Mouse (Mus musculus): ENCODE data around the gene Mrgprf.

Mrgprf gene

DNA sequence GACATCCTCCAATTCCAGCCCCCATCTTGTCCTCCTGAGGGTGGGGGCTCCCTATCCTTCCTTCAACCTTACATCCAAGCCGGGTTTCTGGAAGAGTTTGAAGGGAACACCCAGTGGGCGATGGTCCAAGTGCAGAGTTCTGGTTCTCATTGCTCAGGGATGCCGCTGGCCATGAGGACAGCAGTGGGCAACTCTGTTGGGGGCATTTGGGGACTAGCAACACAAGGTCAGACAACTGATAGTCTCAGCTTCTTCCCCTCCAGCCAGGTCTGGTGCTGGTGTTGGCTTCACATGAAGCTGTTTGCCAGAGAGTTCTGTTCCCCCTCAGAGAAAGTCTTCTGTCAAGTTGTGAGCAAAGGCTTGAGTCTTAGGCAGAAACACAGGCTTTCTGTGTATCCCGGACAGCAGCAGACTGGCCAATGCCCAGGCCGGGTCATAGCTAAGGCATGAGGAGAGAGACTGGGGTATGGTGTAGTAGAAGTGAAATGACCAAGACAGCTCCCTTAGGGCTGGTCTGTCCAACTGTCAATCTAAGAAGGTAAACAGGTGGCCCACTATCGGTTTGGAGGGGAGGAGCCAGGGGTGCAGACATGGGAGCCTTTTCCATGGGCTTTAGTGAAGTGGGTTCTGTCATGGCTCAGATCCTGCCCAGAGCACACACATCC lies 845 bp downstream of the Mrgprf start:
- DNase-seq, result no peak

DNA sequence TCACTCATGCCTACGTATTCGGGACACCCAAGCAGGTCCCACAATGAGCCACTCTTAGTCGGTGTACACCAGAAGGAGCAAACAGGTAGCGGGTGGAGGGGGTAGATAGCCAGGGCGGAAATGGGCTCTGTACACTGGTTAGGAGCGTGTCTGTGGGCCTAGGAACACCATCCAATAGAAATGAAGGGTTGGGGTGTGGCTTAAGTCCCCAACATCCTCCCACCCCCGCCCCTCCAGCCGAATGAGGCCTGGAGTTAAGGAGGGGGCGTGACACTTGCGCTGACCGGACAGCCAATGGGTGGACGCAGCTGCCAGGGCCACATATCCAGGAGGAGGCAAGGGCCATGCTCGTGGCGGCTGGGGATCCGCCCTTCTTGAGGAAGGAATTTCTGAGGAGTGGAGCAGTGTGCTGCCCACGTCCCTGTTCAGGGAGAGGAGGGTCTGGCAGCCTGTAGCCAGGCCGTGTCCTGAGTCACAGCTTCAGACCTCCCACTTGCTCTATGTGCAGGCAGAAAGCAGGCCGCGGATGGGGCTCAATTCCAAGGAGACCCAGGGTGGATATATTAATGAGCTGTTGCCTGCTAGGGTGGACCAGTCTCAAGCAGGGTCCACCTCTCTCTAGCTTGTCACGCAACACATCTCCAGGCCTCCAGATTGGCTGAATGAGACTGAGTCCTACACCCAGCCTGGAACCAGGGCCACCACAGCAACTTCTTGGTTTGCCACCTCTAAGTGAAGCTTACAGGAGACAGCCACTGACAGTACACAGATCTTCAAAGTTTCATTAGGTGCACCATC lies 2.1 kb downstream of the Mrgprf start:
- no peak for DNase-seq

DNA sequence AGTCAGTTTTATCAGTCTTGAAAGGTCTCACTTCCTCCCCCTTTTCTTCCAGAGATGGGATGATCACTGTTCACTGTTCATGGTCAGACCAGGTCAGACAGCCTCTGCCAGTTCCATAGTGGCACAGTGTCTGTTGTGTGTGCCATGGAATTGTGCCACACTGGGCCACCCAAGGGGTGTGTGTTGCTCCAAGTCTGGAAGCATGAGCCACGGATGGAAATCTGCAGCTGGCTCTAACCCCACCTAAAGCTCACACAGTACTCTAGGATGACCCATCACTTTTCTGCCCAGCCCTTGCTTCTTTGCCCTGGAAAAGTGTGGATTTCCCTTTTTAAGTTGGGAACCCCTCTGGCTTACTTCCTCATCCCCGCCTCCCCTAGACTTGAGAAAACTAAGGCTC lies 3.5 kb downstream of the Mrgprf start:
- DNase-seq, result no peak

DNA sequence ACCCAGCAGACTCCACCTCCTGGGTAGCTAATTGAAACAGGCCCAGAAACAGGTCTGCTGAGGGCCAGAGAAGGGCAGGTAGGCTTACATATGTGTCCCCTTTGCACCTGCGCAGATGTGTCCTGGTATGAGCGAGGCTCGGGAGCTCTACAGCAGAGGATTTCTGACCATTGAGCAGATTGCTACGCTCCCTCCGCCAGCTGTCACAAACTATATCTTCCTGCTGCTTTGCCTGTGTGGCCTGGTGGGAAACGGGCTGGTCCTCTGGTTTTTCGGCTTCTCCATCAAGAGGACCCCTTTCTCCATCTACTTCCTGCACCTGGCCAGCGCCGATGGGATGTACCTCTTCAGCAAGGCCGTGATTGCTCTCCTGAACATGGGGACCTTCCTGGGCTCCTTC lies 7.0 kb downstream of the Mrgprf start:
- DNase-seq, result no peak

DNA sequence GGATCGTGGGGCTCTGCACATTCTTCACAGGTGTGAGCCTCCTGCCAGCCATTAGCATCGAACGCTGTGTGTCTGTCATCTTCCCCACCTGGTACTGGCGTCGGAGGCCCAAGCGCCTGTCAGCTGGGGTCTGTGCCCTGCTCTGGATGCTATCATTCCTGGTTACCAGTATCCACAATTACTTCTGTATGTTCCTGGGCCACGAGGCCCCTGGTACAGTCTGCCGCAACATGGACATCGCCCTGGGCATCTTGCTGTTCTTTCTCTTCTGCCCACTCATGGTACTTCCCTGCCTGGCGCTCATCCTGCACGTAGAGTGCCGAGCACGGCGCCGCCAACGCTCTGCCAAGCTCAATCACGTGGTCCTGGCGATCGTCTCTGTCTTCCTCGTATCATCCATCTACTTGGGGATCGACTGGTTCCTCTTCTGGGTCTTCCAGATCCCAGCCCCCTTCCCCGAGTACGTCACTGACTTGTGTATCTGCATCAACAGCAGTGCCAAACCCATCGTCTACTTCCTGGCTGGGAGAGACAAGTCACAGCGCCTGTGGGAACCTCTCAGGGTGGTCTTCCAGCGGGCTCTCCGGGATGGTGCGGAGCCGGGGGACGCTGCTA lies 7.5 kb downstream of the Mrgprf start:
- DNase-seq, result peak; percentile 33

DNA sequence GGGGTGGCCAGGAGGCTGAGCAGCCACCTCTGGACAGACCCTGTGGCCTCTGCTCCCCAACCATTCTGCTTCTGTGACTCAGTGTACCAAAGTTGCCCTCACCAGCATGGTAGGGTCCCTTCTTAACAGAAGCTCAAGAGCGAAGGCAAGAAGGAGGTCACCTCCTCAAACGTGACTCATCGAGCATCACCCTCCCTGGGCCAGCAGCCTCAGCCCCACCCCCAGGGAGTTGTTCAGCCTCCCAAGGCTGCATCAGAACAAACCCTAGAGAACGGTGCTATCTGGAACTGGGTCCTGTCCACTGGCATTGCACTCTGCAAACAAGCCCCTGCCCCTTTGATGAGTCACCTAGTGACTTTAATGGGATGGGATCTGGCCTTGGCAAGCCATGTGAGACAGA lies 8.2 kb downstream of the Mrgprf start:
- no peak for DNase-seq

DNA sequence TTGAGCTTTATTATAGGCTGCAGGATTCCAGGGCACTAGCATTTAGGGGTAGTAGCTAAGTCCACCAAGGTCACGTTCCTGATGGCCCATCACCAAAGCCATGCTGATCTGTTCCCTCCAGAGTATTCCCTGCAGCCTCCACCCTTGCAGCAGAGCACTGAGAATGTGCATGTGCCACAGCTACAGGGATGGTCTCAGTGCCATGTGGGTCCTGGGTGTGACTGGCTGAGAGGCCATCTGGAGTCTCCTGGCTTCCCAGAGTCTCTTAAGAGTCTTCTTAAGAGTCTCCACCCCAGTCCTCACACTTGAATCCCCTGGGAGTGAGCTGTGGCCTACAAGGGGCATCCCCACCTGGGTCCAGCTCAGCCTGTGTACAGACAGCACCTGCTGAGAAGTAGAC lies 9.2 kb downstream of the Mrgprf start:
- no peak for DNase-seq

DNA sequence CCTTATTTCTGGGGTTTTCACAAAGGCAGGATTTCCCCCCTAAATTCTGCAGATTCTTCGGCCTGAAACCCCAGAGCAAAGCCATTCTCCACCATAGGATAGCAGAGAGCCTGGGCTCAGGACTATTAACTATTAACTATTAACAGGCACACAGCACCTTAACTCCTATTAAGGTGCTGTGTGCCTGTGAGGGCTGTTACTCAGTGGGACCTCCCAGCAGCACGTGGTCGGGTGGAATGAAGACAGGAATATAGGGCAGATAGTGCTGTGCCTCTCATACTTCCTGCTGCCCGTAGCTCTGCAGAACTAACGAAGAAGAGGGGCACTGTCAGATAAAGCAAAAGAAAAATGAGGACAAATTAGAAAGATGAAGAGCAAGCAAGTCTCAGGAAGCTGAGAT lies 9.9 kb downstream of the Mrgprf start:
- no peak for DNase-seq

DNA sequence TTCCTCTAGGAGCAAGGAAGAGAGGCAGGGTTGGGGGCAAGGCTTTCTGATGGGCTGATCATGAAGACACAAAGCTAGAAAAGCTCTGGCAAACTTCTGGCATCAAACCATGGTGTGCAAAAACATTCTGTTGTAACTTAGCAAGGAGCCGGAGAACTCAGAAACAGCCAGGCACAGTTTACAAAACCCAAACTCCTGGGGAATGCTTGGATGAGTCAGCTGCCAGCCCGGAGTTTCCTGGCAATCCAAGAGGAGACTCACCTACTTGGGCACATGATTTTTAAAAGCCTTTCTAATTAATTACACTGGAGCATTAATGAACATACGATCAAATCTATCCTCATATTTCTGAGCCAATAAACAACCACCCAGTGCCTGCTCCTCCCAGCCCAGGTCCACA lies 11.5 kb downstream of the Mrgprf start:
- no peak for DNase-seq

DNA sequence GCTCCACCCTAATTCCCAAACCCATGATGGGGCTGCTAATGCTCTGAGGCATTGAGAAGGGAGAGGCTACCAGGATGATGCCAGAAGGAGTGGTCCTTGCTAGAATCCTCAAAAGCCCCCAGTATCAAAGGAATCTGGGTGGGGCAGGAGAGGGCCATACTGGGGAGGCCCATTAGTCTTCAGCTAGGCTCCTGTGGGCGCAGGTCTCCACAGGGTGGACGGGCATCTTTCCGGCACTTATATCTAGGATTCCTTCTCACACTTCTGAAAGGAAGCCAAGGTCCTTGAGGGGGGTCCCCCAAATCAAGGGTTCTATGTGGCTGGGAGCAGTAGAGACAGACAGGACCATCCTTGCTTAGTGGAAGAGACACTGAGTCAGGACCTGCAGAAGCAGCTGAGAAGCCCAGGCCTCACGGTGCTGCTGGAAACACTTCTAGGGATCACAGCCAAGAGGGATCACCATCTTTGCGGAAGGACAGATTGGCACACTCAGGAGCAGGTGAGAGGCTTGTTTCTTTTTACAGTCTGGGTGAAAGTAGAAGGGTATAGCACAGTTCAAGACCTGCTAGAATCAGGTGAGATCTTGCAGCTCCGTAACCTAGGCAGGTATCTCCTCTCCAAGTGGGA lies 14.3 kb downstream of the Mrgprf start, which contains the start of gene Mrgprd:
TSS of gene Mrgprd (plus strand) at position 51 of the 627 bp plus-strand sequence.
- no peak for DNase-seq

DNA sequence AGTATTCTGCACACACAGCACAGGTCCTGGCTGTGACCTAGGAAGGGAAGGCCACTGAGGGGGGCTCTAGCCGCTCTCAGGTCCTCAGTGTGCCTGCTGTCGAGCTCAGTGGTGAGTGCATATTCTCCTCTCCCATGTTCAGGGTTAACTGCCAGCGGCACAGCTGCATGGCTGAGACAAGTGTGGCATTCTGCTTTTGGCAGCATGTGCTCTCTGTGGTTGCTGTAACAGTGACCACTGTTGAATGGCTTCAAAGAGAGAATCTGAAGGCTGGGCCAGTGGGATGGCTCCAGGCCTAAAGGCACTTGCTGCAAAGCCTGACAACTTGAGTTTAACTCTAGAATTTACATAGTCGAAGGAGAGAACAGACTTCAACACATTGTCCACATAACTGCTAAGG lies 16.9 kb downstream of the Mrgprf start:
- peak; percentile 72 for DNase-seq

DNA sequence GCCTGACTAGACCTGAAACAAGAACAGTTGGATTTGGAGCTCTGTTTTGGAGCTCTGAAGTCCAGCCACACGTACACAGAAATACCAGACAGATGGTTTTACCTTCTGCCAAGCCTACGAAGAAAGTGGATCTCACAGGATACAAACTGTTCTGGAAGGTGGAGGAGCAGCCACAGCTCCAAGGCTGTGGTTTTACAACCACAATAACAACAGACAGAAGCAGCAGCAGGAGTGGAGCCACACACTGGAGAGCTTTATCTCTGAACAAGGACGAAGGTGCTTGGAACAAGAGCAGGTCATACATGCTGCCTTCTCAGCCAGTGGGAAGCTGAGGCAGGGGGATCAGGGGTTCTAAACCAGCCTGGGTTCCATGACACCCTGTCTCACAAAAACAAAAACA lies 18.9 kb downstream of the Mrgprf start:
- DNase-seq, result peak; percentile 62

DNA sequence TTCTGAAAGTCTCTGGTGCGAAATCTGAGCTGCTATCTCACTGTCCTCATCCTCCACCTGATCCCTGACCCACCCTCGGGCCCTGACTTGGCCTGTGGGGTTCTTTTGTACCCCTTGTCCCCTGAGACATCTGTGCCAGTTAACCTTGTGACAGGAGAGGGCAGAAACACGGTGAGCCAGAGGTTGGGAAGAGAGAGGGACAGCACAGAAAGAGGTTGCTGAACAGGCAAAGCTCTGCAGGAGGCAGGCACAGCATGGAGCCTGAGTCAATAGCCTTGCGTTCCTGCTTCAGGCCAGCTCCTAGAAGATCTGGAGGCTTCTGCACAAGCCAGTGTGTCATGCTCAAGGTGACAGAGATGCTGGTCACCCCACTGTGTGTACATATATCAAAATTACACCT lies 23.0 kb downstream of the Mrgprf start:
- no peak for DNase-seq

DNA sequence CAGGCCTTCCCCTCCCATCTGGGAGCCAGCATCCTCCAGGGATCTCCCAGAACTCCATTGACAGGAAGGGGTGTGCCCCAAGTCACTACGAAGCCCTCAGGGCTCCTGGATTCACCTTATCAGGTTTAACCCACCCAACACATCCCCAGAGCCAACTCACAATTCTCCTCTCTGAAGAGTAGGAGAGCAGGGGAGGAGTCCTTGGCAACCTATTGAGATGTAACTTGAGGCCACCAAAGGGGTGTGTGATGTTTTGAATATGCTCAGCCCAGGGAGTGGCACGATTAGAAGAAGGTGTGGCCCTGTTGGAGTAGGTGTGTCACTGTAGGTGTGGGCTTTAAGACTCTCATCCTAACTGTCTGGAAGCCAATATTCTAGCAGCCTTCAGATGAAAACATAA lies 25.1 kb downstream of the Mrgprf start:
- no peak for DNase-seq

DNA sequence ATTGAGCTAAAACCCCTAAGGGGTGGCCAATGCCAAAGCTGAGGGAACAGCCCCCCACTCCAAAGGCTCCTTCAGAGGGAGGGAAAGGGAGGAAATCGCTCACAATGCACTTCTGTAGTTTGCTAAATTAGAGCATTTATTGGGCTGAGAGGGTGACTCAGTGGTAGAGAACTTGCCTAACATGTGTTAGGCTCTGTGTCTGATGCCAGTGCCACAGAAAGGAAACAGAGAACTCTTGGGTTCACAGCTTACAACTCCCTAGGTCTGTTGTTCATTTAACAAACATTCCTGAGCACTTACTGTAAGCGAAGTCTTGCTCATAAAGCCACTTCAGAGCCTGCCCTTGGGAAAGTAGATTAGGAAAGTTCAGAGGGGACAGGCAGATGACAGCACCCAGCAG lies 29.4 kb downstream of the Mrgprf start:
- no peak for DNase-seq

DNA sequence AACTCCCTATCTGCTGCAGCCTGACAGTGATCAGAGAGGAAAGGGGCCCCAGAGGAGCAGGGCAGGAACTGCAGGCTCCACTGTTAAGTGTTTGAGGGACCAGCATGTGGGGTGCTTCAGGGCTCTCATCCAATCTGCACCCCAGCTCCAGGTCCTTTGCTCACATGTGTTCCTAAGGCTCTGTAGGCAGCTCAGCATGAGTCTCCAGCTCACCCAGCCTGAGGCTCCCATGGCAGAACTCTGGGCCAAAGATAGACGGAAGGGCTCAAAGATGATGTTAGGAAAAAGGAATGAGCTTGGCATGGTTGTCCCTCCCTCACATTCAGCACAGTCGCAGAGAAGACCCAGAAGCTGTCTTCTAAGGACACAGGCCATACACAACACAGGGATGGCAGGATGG lies 30.0 kb downstream of the Mrgprf start:
- DNase-seq, result no peak

DNA sequence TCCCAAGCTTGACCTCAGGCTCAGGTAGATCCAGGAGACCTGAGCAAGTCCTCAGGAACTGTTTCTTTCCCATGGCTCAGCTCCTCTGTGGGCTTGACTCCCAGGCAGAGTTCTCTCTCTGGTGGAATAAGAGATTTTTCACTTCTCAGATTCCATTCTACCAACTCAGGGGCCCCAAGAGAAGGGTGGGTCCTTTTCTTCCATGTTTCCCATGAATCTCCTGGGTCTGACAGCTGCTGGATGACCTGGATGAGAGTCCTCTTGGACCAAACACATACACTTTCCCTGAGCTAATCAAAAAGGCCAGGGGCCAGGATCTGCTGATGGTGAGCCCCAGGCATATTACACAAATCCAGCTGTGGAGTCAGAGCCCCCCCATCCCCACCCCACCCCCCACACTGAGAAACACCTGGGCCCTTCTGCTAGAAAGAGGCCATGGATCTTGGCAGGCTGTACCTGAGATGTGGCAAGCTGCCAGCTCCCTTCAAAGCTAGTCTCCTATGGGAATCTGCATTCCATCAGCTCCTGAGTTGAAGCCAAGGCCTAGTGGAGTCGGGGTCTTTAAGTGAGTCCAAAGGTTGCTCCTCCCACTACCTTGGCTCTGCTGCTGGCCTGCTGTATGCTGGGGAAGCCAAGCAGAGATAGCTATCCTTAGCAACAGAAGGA lies 31.9 kb downstream of the Mrgprf start:
- no peak for DNase-seq

DNA sequence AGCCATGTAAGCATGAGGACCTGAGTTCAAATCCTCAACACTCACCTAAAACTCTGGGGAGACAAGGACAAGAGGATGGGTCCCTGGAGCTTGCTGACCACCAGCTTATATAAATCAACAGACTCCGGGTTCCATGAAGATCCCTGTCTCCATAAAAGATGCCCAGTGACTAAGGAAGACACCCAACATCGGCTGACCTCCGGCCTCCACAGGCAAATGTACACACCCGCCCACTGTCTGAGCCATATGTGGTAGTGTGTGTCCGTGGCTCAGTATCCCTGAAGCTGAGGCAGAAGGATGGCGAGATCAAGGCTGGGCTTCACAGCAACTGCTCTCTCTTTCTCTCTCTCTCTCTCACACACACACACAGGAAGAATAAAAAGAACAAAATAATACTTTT lies 33.3 kb downstream of the Mrgprf start:
- no peak for DNase-seq

DNA sequence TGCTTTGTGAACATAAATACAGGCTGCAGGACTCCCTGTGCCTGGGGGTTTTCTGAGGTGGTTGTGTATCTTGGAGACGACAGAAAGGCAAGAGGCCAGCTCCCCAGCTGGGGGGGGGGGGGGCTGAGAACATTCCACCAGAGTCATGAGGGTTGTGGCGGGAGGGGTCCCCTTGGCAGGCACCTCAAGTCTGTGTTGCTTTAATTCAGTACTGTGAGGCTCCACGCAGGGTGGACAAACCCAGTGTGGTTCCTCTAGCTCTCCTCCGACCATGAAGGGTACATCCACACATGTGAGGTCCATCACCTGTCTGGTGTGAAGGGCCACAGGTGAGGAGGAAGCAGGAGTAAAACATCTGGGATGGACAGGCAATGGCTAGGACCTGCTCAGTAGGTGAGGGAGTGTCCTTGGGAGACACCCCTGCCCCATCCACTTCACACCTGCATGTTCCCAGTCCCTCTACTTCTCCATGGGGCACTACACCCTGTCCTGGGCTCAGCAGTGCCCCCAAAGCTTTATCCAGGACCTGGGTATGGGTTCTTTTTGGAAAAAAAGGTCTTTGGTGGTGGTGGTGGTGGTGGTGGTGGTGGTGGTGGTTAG lies 33.9 kb downstream of the Mrgprf start:
- DNase-seq, result no peak

DNA sequence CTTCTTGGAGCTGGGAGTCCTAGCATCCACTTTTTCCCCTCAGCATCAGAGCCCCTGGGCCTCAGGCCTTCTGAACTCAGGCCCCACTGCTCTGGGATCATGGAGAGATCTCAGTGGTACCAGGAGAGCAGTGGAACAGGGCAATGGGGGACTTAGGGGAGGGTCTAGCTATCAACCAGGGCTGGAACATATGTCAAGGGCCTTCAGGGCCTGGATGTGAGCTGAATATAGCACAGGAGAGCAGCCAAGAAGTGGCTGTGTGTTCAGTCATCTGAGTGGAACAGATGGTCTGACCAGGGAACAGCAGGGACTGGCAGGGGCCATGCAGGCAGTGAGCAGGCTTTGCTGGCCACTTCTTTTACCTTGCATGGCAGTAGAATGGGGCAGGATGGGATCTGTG lies 34.6 kb downstream of the Mrgprf start:
- no peak for DNase-seq

DNA sequence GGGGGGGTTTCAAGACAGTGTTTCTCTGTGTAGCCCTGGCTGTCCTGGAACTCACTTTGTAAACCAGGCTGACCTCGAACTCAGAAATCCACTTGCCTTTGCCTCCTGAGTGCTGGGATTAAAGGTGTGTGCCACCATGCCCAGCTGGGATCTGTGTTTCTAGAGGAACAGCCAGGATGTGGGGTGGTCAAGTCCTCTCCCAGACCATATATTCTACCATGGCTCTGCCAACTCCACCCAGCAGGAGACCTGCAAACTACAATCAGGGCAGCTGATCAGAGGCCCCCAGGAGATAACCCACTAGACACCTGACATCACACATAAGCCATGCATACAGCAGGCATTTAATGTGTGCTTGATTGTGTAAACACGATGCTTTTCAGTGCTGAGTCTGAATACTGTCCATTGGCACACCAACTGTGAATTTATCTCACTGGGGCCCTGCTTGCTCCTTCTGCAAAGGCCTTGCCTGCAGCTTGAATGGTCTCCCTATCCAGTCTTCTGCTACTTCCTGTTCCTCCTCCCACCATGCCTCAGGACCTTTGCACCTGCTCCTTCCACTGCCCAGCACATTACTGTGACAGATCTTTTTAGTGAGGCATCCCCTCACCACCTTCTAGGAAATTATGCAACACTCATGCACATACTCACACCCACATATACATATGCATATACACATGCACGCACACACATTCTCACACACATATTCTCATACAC lies 35.1 kb downstream of the Mrgprf start:
- no peak for DNase-seq

DNA sequence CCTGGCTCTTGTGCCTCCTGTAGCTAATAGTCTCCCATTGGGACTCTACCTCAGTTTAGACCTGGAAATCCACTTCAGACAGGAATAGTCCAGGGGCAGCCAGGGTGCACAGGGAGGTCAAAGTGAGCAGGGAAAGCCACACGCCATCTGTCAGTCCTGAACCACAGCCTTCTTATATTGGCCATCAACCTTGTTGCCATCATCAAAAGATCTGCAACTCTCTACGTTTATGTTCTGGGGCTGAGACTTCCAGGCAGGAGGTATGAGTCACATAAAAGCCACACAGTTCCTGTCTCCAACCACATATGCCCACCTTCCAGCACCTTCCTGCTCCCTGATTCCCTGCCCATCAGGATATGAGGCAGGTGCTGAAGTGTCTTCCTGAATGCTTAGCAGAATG lies 37.3 kb downstream of the Mrgprf start:
- DNase-seq, result no peak
